In the genomic region with DNA sequence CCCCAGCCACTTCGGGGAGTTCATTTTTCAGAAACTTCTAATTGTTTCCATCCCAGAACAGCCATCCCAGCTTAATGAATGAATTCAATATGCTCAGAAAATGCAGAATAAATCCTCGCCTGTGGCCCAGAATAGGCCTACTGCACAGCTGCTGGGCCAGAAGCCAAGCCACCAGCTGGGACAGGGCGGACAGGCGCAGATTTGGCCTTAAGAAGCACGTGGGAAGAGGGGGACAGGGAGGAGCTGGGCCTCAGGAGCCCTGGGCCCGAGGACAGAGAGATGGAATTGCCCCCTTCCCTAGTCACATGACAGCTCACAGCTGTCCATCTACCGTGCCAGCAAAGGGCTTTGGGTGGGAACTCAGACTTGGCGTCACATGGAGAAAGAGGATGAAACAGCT, we compare ENCODE assay signal across 9 mouse cellular contexts. TPM values are rescaled to one million over a fixed set of nuclear protein-coding genes. Genes with fewer than 3 reads are reported as not detected.
DNase-seq lines count a peak whose midpoint lies in the region; ATAC-seq lines count a peak whose summit lies in the region.
"Had no signal": no experiment of that assay in that cellular context is flagged by ENCODE, and none has a peak within 500 bp of the region (broad histone marks: within the 10 kb centered on the region; RNA-seq: fewer than 3 reads in every experiment).

No protein-coding gene starts in this region.

- 28% methylated on average over 8 of the region's 8 CpGs for WGBS in lung, embryonic 15.5 days

- ATAC-seq in lung, embryonic 15.5 days (ENCODE audit: borderline replicate concordance, extremely low read depth, low FRiP score, low TSS enrichment) = peak; percentile 78

- no peak overlapping the region for H3K9ac ChIP-seq in lung, embryonic 15.5 days

- peaks cover 24% of the 10 kb centered on the region for H3K4me1 ChIP-seq in lung, embryonic 15.5 days

- H3K4me3 ChIP-seq in lung, embryonic 15.5 days = no peak overlapping the region

- H3K27ac ChIP-seq in lung, embryonic 15.5 days = peak overlapping the region; percentile 53; the same call in 1 of the 2 replicates

- H3K4me2 ChIP-seq in lung, embryonic 15.5 days = no peak overlapping the region

- peaks cover 3% of the 10 kb centered on the region; the same call in 1 of the 2 replicates for H3K27me3 ChIP-seq in lung, embryonic 15.5 days

- H3K9me3 ChIP-seq in lung, embryonic 15.5 days = no peaks in the 10 kb centered on the region

- no peaks in the 10 kb centered on the region for H3K36me3 ChIP-seq in lung, embryonic 15.5 days

- DNase-seq in urinary bladder, postnatal 25 days (ENCODE audit: low spot score) = peak; percentile 33
- DNase-seq in urinary bladder, adult 2 months (ENCODE audit: low spot score) = no peak
- DNase-seq in gastrocnemius, postnatal 4 days (ENCODE audit: low spot score in 2 of 2) = peak; percentile 80 to 90
- peak; percentile 80 for DNase-seq in kidney, postnatal 14 days
- DNase-seq in retina, postnatal 1 day = peak; percentile 85
- no peak for DNase-seq in yolk sac, embryonic 10.5 days (ENCODE audit: low spot score)
- DNase-seq in cerebellum, adult 8-10 months = no peak

RNA-seq across cellular contexts. Expression of gene Myo18b, which starts 43.0 kb away (rescaled TPM):
- 2.9 and 3.3 TPM in 2 replicates for polyA plus RNA-seq in urinary bladder, adult 2 months (2012; rRNA removed)
- total RNA-seq in gastrocnemius, postnatal 4 days (2021) = 100 to 1,000 TPM; 213 TPM
- 0.83 and 1.3 TPM in 2 replicates for polyA plus RNA-seq in lung, embryonic 15.5 days (2015; fragmentation: Nextera tagmentation; extraction: Ambion mirVana)
- total RNA-seq: hematopoietic stem cell, adult 5-6 weeks had no signal

Comparison
In these comparisons a context has a peak if more than half of its experiments do, and no peak if none do; other contexts are left out.
1. DNase-seq: peak in urinary bladder, postnatal 25 days (single experiment), gastrocnemius, postnatal 4 days (2 of 2), kidney, postnatal 14 days (single experiment) and retina, postnatal 1 day (single experiment); none in urinary bladder, adult 2 months (single experiment), yolk sac, embryonic 10.5 days (single experiment) and cerebellum, adult 8-10 months (single experiment).